Mouse (Mus musculus) megakaryocyte, adult 5-6 weeks (primary cell): ENCODE measurements around the gene Prkcg. TPM values are rescaled to one million over a fixed set of nuclear protein-coding genes. Genes with fewer than 3 reads are reported as not detected.
"Not testable (repeated sequence)": the region's sequence is repeated elsewhere in the genome, so short reads cannot be mapped to it uniquely, and the experiment has no call there.

Experiments used
- ATAC-seq: 2 replicates; pipeline ENCODE4 v1.8.0; 2016; ENCODE audit warnings: mild to moderate bottlenecking, inconsistent platforms; ENCODE audit not compliant: poor library complexity, severe bottlenecking
- total RNA-seq, 2 experiments: library from RNA; stranded (forward) in 1 of 2; stranded (reverse) in 1 of 2; fragments of 153-499, 151-499 nt in 1 of 2; fragments of 221-1000, 200-1000 nt in 1 of 2; gene quantifications; 2 replicates each; pipeline versions ENCODE4 v1.2.3 to v1.2.4; 2015 to 2017

Gene Prkcg
- total RNA-seq (2015) (1.3 and 1.6 TPM in 2 replicates), total RNA-seq (2017) (0.81 and 0.92 TPM in 2 replicates)

- peak; percentile 59 for ATAC-seq
These were observed at the start of gene Prkcg, which contains the start of gene Myadm for GRCm38 (mm10) chr7:3288976-3289970. Gene Prkcg, plus strand, starts transcription at chr7:3289179. Gene Myadm, plus strand, starts transcription at chr7:3289080.

- ATAC-seq = no peak
These were observed 49.8 kb upstream of the Prkcg start for GRCm38 (mm10) chr7:3239193-3239592.

GRCm38 (mm10) chr7:3260701-3261100 is 28.3 kb upstream of the Prkcg start:
- ATAC-seq = no peak

GRCm38 (mm10) chr7:3261446-3261845 is 27.5 kb upstream of the Prkcg start:
- ATAC-seq = no peak

- 0 out of 2 replicates have a peak, but pooled peaks have one; percentile 51 for ATAC-seq
These were observed 26.2 kb upstream of the Prkcg start for GRCm38 (mm10) chr7:3262789-3263188.

- ATAC-seq = peak; percentile 38; the same call in 1 of the 2 replicates
These were observed 24.5 kb upstream of the Prkcg start for GRCm38 (mm10) chr7:3264390-3265022.

- ATAC-seq = no peak
These were observed 23.7 kb upstream of the Prkcg start for GRCm38 (mm10) chr7:3265311-3265710.

- ATAC-seq = no peak
These were observed 21.7 kb upstream of the Prkcg start for GRCm38 (mm10) chr7:3267261-3267660.

- no peak for ATAC-seq
These were observed 21.1 kb upstream of the Prkcg start for GRCm38 (mm10) chr7:3267888-3268287.

- no peak for ATAC-seq
These were observed 20.7 kb upstream of the Prkcg start for GRCm38 (mm10) chr7:3268291-3268690.

GRCm38 (mm10) chr7:3272206-3272605 is 16.8 kb upstream of the Prkcg start:
- ATAC-seq = peak; percentile 41

- peak; percentile 85 for ATAC-seq
These were observed 13.4 kb upstream of the Prkcg start for GRCm38 (mm10) chr7:3275455-3276170.

- ATAC-seq = not testable (repeated sequence)
These were observed 12.2 kb upstream of the Prkcg start for GRCm38 (mm10) chr7:3276781-3277180.

GRCm38 (mm10) chr7:3280080-3280653 is 8.8 kb upstream of the Prkcg start:
- ATAC-seq = no peak

- ATAC-seq = no peak
These were observed 8.3 kb upstream of the Prkcg start for GRCm38 (mm10) chr7:3280654-3281153.

- ATAC-seq = no peak
These were observed 7.2 kb upstream of the Prkcg start for GRCm38 (mm10) chr7:3281741-3282140.

GRCm38 (mm10) chr7:3283081-3283875 is 5.7 kb upstream of the Prkcg start:
- no peak for ATAC-seq

GRCm38 (mm10) chr7:3284604-3285003 is 4.4 kb upstream of the Prkcg start:
- no peak for ATAC-seq

GRCm38 (mm10) chr7:3286036-3286435 is 2.9 kb upstream of the Prkcg start:
- no peak for ATAC-seq

GRCm38 (mm10) chr7:3287186-3287585 is 1.8 kb upstream of the Prkcg start:
- no peak for ATAC-seq
